Mouse (Mus musculus) cerebellum, adult 11 months (tissue): Measurements from ENCODE around the gene Usp22.

Experiments
- DNase-seq: peaks from one replicate; pipeline ENCODE4 v3.0.0; 2022

Usp22 gene

GRCm38 (mm10) chr11:61102397-61103339, 72.2 kb downstream of the Usp22 start:
- no peak for DNase-seq
